Mouse (Mus musculus) limb, embryonic 11.5 days (tissue): ENCODE results near the gene Ddb1. TPM values are rescaled to one million over a fixed set of nuclear protein-coding genes. Genes with fewer than 3 reads are reported as not detected.

Source experiments
- ATAC-seq: fragments of 200-750 bp; cut with Nextera tagmentation; 2 replicates; pipeline ENCODE4 v1.8.0; 2017; ENCODE audit warnings: low read depth; ENCODE audit not compliant: insufficient number of reproducible peaks, low FRiP score, low TSS enrichment
- DNase-seq: peaks from one replicate; pipeline ENCODE4 v3.0.0-alpha.2; 2015; ENCODE audit warnings: low spot score
- H3K27ac ChIP-seq: fragments of 300-500 bp; sonication (generic); replicated peaks from 2 replicates; pipeline ENCODE4 v1.5.1; 2014; ENCODE audit warnings: low read depth, mild to moderate bottlenecking, low read length
- H3K27me3 ChIP-seq: fragments of 300-500 bp; sonication (generic); 2 replicates; pipeline ENCODE4 v1.6.1; 2014; ENCODE audit warnings: mild to moderate bottlenecking, low read length, mixed read lengths; ENCODE audit not compliant: control insufficient read depth, insufficient read depth
- H3K36me3 ChIP-seq: fragments of 300-500 bp; sonication (generic); 2 replicates; pipeline ENCODE4 v1.6.1; 2014; ENCODE audit warnings: mild to moderate bottlenecking, low read length, moderate library complexity, mixed read lengths; ENCODE audit not compliant: control insufficient read depth, insufficient read depth
- H3K4me1 ChIP-seq: fragments of 300-500 bp; sonication (generic); 2 replicates; pipeline ENCODE4 v1.6.1; 2014; ENCODE audit warnings: low read length, mixed read lengths; ENCODE audit not compliant: control insufficient read depth, insufficient read depth
- H3K4me2 ChIP-seq: fragments of 300-500 bp; sonication (generic); 2 replicates; pipeline ENCODE4 v1.6.1; 2014; ENCODE audit warnings: low read depth, mild to moderate bottlenecking, moderate library complexity; ENCODE audit not compliant: severe bottlenecking
- H3K4me3 ChIP-seq: fragments of 300-500 bp; sonication (generic); 2 replicates; pipeline ENCODE4 v1.5.1; 2014; ENCODE audit warnings: low read depth, low read length
- H3K9ac ChIP-seq: fragments of 300-500 bp; sonication (generic); 2 replicates; pipeline ENCODE4 v1.6.1; 2014; ENCODE audit warnings: mild to moderate bottlenecking, low read length
- H3K9me3 ChIP-seq: fragments of 300-500 bp; sonication (generic); 2 replicates; pipeline ENCODE4 v1.6.1; 2016; ENCODE audit warnings: low read length; ENCODE audit not compliant: control insufficient read depth
- WGBS: fragments of 180-500 bp; shearing (Covaris S2); extraction: QIAGEN DNeasy Blood & Tissue Kit; methylation state at CpG from one replicate; pipeline ENCODE4 v1.1.7; 2014; 5-methylcytosine and 5-hydroxymethylcytosine counted together
- polyA plus RNA-seq: library from polyadenylated mRNA; unstranded; fragments of >200 nt; fragmentation: Nextera tagmentation; extraction: Ambion mirVana; gene quantifications from 2 replicates; pipeline ENCODE4 v1.2.1, GENCODE M21; 2014

The Ddb1 gene
- polyA plus RNA-seq, 1 experiment from 2014 or later, result 423 TPM

DNA sequence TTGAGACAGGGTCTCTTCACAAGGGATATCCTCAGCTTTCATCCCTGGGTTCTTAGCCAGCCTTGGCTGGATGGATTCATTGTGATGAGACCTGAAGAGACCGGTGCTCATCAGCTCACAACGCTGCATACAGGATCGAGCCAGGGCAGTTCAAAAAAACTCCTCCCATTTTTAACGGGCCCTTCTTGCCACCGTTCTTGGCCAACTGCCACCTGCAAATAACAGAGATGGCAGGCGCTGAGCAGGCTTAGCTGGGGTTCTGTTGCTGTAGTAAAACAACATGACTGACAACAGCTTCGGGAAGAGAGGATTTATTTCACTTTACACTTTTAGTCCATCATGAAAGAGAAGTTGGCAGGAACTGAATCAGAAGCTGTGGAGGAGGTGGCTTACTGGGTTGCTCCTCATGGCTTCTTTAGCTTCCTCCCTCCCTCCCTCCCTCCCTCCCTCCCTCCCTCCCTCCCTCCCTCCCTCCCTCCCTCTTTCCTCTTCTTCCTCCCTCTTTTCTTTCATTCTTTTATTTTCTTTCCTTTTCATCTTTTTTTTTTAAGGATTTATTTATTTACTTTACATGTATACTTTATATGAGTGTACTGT lies 21.5 kb upstream of the Ddb1 start:
- Histone ChIP-seq H3K9ac (no peak overlapping the region), H3K36me3 (no peaks in the 10 kb centered on the region), H3K27ac (no peak overlapping the region), H3K4me2 (no peak overlapping the region), H3K27me3 (no peaks in the 10 kb centered on the region), H3K9me3 (no peaks in the 10 kb centered on the region), H3K4me1 (no peaks in the 10 kb centered on the region), H3K4me3 (no peak overlapping the region)
- no peak for ATAC-seq
- 78% methylated on average over 7 of the region's 7 CpGs for WGBS
- DNase-seq, result no peak

DNA sequence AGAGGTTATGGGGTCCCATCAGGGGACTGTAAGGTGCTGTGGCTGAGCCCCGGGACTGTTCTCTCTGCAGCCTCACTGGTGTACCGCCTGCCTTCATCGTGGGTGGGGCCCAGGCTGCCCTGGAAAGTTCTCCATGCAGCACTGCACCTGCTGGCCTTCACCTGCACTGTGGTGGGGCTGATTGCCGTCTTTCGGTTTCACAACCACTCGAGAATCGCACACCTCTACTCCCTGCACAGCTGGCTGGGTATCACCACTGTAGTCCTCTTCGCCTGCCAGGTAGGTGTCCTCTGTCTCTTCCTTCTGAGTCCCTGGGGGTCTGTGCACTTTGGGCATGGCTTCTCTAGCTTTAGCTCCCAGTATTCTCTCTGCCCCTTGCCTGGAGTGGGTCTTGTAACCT lies 20.0 kb upstream of the Ddb1 start:
- 88% methylated on average over 8 of the region's 8 CpGs for WGBS
- Histone ChIP-seq H3K9ac (no peak overlapping the region), H3K4me3 (no peak overlapping the region), H3K36me3 (no peaks in the 10 kb centered on the region), H3K9me3 (no peaks in the 10 kb centered on the region), H3K4me2 (no peak overlapping the region), H3K27me3 (no peaks in the 10 kb centered on the region), H3K27ac (no peak overlapping the region), H3K4me1 (no peaks in the 10 kb centered on the region)
- DNase-seq (no peak), ATAC-seq (no peak)

DNA sequence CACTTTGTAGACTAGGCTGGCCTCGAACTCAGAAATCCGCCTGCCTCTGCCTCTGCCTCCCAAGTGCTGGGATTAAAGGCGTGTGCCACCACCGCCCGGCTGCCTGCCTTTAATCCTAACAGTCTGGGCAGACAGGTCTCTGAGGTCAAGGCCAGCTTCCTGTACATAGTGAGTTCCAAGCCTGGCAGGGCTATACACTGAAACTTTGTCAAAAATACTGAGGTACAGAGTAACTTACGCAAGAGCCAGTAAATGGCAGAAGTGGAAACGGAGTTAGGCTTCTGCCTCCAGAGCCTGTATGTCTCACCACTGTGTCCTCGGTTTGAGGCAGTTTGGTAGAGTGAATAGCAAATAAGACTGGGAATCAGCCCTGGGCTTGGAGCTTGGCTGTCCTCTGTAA lies 17.9 kb upstream of the Ddb1 start:
- no peak overlapping the region for H3K9ac ChIP-seq
- H3K4me1 ChIP-seq, result no peaks in the 10 kb centered on the region
- no peaks in the 10 kb centered on the region for H3K9me3 ChIP-seq
- no peaks in the 10 kb centered on the region for H3K27me3 ChIP-seq
- DNase-seq, result no peak
- no peaks in the 10 kb centered on the region for H3K36me3 ChIP-seq
- ATAC-seq, result no peak
- WGBS, result 81% methylated on average over 8 of the region's 8 CpGs
- H3K4me2 ChIP-seq, result no peak overlapping the region
- no peak overlapping the region for H3K4me3 ChIP-seq
- no peak overlapping the region for H3K27ac ChIP-seq

DNA sequence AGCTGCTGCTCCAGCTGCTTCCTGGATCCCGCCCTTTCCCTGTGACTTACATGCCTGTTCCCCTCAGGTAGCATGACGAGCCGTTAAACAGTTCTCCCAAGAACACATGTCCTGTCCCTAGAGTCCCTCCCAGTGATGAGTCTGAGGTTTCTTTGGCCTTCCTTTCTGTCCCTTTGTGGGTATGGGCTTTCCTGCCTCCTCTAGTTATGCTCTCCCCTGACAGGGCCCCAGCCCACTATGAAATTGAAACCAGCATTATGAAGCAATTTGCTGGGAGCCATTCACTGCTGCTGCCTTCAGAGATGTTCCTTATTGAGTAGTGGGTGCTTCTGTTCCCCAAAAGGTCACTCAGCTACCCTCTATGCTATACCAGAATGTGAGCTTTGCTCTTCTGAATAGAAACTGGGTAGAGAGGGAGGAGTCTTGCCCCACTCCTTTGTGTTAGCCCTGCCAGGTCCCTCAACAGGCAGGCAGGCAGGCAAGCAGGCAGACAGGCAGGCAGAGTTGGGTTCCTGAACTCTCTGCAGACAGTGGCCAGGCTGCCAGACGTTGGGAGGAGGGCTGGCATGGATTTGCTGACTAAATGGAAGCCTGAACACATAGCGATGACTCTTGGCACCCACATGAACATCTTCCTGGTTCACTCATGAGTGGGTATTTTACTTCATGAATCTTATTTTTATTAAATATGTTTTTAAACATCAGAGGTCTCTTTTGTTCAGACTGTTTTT lies 15.8 kb upstream of the Ddb1 start:
- H3K27me3 ChIP-seq, result no peaks in the 10 kb centered on the region
- 77% methylated on average over 5 of the region's 5 CpGs for WGBS
- H3K9ac ChIP-seq, result no peak overlapping the region
- no peak overlapping the region for H3K4me2 ChIP-seq
- H3K27ac ChIP-seq, result no peak overlapping the region
- H3K36me3 ChIP-seq, result no peaks in the 10 kb centered on the region; the same call in 1 of the 2 replicates
- H3K4me3 ChIP-seq, result no peak overlapping the region
- ATAC-seq, result no peak
- no peaks in the 10 kb centered on the region for H3K9me3 ChIP-seq
- H3K4me1 ChIP-seq, result no peaks in the 10 kb centered on the region
- no peak for DNase-seq

DNA sequence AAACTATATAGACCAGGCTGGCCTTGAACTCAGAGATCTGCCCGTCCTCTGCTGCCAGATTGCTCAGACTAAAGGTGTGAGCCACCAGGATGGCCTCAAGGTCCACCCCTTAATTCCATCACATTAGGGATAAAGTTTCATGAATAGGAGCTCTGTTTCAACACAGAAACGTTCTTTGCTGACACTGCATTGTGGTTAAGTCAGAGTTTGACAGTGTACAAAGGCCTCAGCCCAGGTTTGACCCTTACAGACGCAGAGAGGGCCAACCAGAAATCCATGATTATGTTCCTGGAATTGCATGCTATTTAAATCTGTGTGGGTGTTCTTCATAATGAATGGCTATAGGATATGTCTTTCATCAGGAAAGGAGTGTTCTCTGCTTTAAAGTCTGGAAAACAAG lies 14.8 kb upstream of the Ddb1 start:
- no peaks in the 10 kb centered on the region for H3K27me3 ChIP-seq
- no peaks in the 10 kb centered on the region for H3K9me3 ChIP-seq
- no peak for DNase-seq
- no peak for ATAC-seq
- H3K9ac ChIP-seq, result no peak overlapping the region
- H3K36me3 ChIP-seq, result no peaks in the 10 kb centered on the region; the same call in 1 of the 2 replicates
- H3K4me3 ChIP-seq, result no peak overlapping the region
- WGBS, result 75% methylated on average over 3 of the region's 3 CpGs
- no peak overlapping the region for H3K27ac ChIP-seq
- no peaks in the 10 kb centered on the region for H3K4me1 ChIP-seq
- H3K4me2 ChIP-seq, result no peak overlapping the region

DNA sequence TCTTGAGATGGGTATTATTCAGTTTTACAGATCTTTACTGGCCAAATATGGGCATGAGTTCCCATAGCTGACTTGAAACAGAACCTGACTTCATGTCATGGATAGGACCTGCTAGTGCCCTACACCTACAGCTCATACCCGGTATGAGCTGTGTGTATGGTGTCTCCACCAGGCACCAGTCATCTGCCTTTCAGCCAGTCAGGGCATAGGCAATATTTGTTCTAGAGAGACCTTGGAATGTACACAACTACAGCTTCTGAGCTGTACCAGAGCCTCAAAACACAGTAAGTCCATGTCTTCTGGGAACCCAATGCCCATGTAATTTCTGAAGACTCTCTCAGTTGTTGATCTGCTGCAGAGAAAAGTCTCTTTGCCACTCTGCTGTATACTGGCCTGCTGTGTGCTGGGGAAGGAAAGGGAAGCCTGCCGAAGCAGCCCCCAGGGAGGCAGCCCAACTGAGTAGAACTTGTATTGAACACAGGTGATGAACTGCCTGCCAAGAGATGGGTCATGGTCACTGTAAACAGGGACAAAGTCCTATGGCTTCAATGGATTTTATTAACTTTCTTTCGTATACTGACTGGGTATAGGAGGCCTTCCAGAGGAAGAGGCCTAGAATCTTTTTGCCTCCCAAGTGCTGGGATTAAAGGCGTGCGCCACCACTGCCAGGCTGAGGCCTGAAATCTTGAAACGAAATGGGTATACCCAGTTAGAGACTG lies 13.3 kb upstream of the Ddb1 start:
- no peak for ATAC-seq
- 95% methylated on average over 6 of the region's 6 CpGs for WGBS
- no peak overlapping the region for H3K27ac ChIP-seq
- H3K9ac ChIP-seq, result no peak overlapping the region
- H3K27me3 ChIP-seq, result no peaks in the 10 kb centered on the region
- H3K4me2 ChIP-seq, result no peak overlapping the region
- H3K4me1 ChIP-seq, result no peaks in the 10 kb centered on the region
- no peaks in the 10 kb centered on the region for H3K9me3 ChIP-seq
- H3K4me3 ChIP-seq, result no peak overlapping the region
- no peak for DNase-seq
- no peaks in the 10 kb centered on the region; the same call in 1 of the 2 replicates for H3K36me3 ChIP-seq

DNA sequence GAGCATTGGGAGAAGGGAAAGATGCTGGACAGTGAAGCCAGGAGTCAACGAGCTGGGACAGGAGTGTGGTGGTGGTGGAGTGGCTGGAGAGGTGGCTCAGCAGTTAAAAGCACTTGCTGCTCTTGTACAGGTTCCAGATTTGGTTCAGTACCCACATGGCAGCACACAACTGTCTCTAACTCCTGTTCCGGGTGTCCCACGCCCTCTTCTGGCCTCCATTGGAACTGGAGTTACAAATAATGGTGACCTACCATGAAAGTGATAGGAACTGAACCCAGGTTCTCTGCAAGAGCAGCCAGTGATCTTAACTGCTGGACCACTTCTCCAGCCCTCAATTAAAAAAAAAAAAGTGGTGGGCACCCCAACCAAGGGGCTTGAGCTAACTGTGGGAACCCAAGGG lies 6.9 kb upstream of the Ddb1 start:
- Histone ChIP-seq H3K4me3 (no peak overlapping the region), H3K27ac (no peak overlapping the region), H3K4me2 (no peak overlapping the region), H3K9me3 (no peaks in the 10 kb centered on the region), H3K36me3 (no peaks in the 10 kb centered on the region; the same call in 1 of the 2 replicates), H3K9ac (no peak overlapping the region), H3K27me3 (no peaks in the 10 kb centered on the region), H3K4me1 (peaks cover 3% of the 10 kb centered on the region; the same call in 1 of the 2 replicates)
- DNase-seq (peak; percentile 34), ATAC-seq (no peak)
- WGBS, result 39% methylated on average over 3 of the region's 3 CpGs

DNA sequence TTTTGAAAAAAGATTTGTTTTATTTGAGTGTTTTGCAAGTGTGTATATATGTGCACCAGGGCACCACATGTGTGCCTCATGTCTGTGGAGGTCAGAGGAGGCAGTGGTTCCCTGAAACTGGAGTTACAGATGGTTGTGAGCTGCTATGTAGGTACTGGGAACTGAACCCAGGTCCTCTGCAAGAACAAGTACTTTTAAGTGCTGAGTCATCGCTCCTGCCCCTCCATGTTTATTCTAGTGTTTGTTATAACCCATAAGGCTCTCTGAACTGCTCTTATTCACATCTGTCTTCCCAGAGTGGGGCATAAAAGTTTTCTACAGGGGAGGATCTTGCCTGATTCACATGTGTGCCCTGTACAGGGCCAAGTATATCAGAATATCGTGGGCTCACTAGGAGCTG lies 5.5 kb upstream of the Ddb1 start:
- H3K9ac ChIP-seq, result no peak overlapping the region
- no peaks in the 10 kb centered on the region for H3K27me3 ChIP-seq
- no peaks in the 10 kb centered on the region for H3K36me3 ChIP-seq
- H3K4me3 ChIP-seq, result no peak overlapping the region
- H3K9me3 ChIP-seq, result no peaks in the 10 kb centered on the region
- peaks cover 4% of the 10 kb centered on the region; the same call in 1 of the 2 replicates for H3K4me1 ChIP-seq
- no peak overlapping the region for H3K27ac ChIP-seq
- no peak for ATAC-seq
- WGBS, result 94% methylated on average over 2 of the region's 2 CpGs
- H3K4me2 ChIP-seq, result no peak overlapping the region
- no peak for DNase-seq
